Comparison of ENCODE assay signal across 8 mouse cellular contexts in genomic region chr19:25674056-25674420, GRCm38 (mm10). TPM values are rescaled to one million over a fixed set of nuclear protein-coding genes. Genes with fewer than 3 reads are reported as not detected.
DNase-seq lines count a peak whose midpoint lies in the region; ATAC-seq and TF ChIP-seq lines count a peak whose summit lies in the region.

No protein-coding gene starts in this region.

- no peaks in the 10 kb centered on the region for H3K36me3 ChIP-seq in heart, embryonic 10.5 days
- no peaks in the 10 kb centered on the region for H3K36me3 ChIP-seq in E14TG2a.4 (ENCODE audit: insufficient read depth, low read length)
- no peaks in the 10 kb centered on the region for H3K36me3 ChIP-seq in forebrain, embryonic 16.5 days (ENCODE audit: control insufficient read depth, insufficient read depth)
- H3K36me3 ChIP-seq in liver, embryonic 14.5 days (replicated peaks; ENCODE audit: control insufficient read depth, insufficient read depth, low read depth): no peaks in the 10 kb centered on the region

- DNase-seq in heart, embryonic 10.5 days (ENCODE audit: low spot score): no peak
- no peak for DNase-seq in heart, adult 18-20 months
- DNase-seq in liver, embryonic 14.5 days (ENCODE audit: low read depth in 3 of 3, low spot score in 3 of 3): no peak
- no peak for DNase-seq in ovary, postnatal 36 days (ENCODE audit: low spot score)
- no peak for DNase-seq in T-cell, adult 2 months (ENCODE audit: low spot score)
- no peak for DNase-seq in urinary bladder, postnatal 25 days (ENCODE audit: low spot score)

- H3K27me3 ChIP-seq in heart, embryonic 10.5 days (ENCODE audit: insufficient read depth, poor library complexity, severe bottlenecking): peaks cover 96% of the 10 kb centered on the region
- peaks cover 85% of the 10 kb centered on the region for H3K27me3 ChIP-seq in E14TG2a.4 (ENCODE audit: insufficient read depth, low read length)
- H3K27me3 ChIP-seq in forebrain, embryonic 16.5 days (replicated peaks; ENCODE audit: control insufficient read depth, insufficient read depth, low read length): peaks cover 82% of the 10 kb centered on the region
- peaks cover 78% of the 10 kb centered on the region for H3K27me3 ChIP-seq in liver, embryonic 14.5 days (ENCODE audit: control insufficient read depth, insufficient read depth, low read length)

- TF ChIP-seq EP300 in liver, embryonic 14.5 days (IDR thresholded peaks at IDR 0.05; ENCODE audit: low read depth): no peak

- peaks cover 18% of the 10 kb centered on the region for H3K4me1 ChIP-seq in heart, embryonic 10.5 days
- peaks cover 21% of the 10 kb centered on the region for H3K4me1 ChIP-seq in E14TG2a.4 (replicated peaks; ENCODE audit: low read depth, low read length)
- H3K4me1 ChIP-seq in forebrain, embryonic 16.5 days (replicated peaks; ENCODE audit: control insufficient read depth, insufficient read depth, low read length): peaks cover 27% of the 10 kb centered on the region
- H3K4me1 ChIP-seq in liver, embryonic 14.5 days (replicated peaks; ENCODE audit: control insufficient read depth in 2 of 2, insufficient read depth in 2 of 2, low read length in 1 of 2): 0 out of 4 replicates have a peak, but pooled peaks cover 0 to 4% of the 10 kb centered on the region in 2 experiments

- peak overlapping the region; percentile 72 for H3K4me2 ChIP-seq in forebrain, embryonic 16.5 days (ENCODE audit: low read length)
- H3K4me2 ChIP-seq in liver, embryonic 14.5 days (ENCODE audit: low read depth): peak overlapping the region; percentile 53

- H3K9me3 ChIP-seq in heart, embryonic 10.5 days: no peaks in the 10 kb centered on the region
- H3K9me3 ChIP-seq in E14TG2a.4 (ENCODE audit: low read length): peaks cover 21% of the 10 kb centered on the region
- no peaks in the 10 kb centered on the region for H3K9me3 ChIP-seq in forebrain, embryonic 16.5 days (ENCODE audit: control insufficient read depth, low read length)
- no peaks in the 10 kb centered on the region for H3K9me3 ChIP-seq in liver, embryonic 14.5 days (ENCODE audit: control insufficient read depth, low read length)

- H3K27ac ChIP-seq in heart, embryonic 10.5 days: no peak overlapping the region
- no peak overlapping the region for H3K27ac ChIP-seq in forebrain, embryonic 16.5 days (ENCODE audit: low read length)
- H3K27ac ChIP-seq in liver, embryonic 14.5 days: no peak overlapping the region

- H3K9ac ChIP-seq in forebrain, embryonic 16.5 days (replicated peaks; ENCODE audit: low read depth, low read length): no peak overlapping the region
- no peak overlapping the region for H3K9ac ChIP-seq in liver, embryonic 14.5 days (replicated peaks)

- 2% methylated on average over 15 of the region's 15 CpGs for WGBS in heart, embryonic 10.5 days
- under 1% methylated on average over 15 of the region's 15 CpGs for WGBS in forebrain, embryonic 16.5 days
- 2% methylated on average over 15 of the region's 15 CpGs for WGBS in liver, embryonic 14.5 days (ENCODE audit: insufficient replicate concordance)

- H3K4me3 ChIP-seq in heart, embryonic 10.5 days: peak overlapping the region; percentile 69
- peak overlapping the region; percentile 76 for H3K4me3 ChIP-seq in E14TG2a.4 (replicated peaks; ENCODE audit: low read length)
- peak overlapping the region; percentile 44 for H3K4me3 ChIP-seq in forebrain, embryonic 16.5 days (replicated peaks; ENCODE audit: low read length)
- peak overlapping the region; percentile 23 to 50 for H3K4me3 ChIP-seq in liver, embryonic 14.5 days (ENCODE audit: insufficient read depth in 1 of 2, low read depth in 2 of 2, low read length in 2 of 2)

- no peak for TF ChIP-seq CTCF in E14TG2a.4 (conservative IDR thresholded peaks at IDR 0.05; ENCODE audit: low read length)
- no peak for TF ChIP-seq CTCF in liver, embryonic 14.5 days (IDR thresholded peaks at IDR 0.05; ENCODE audit: low read depth)

- no peak for ATAC-seq in forebrain, embryonic 16.5 days
- no peak for ATAC-seq in liver, embryonic 14.5 days (ENCODE audit: insufficient read depth)

RNA-seq across cellular contexts. Expression of gene Dmrt2, which starts 1.8 kb away (rescaled TPM):
- 0.44 and 1.7 TPM in 2 replicates for polyA plus RNA-seq in heart, embryonic 10.5 days (2016; fragmentation: Nextera tagmentation; extraction: Ambion mirVana)
- under 1 TPM; 0.17 to 0.44 TPM for total RNA-seq in heart, adult 18-20 months (2021)
- polyA plus RNA-seq in forebrain, embryonic 16.5 days (2015; fragmentation: Nextera tagmentation; extraction: Ambion mirVana): 0.86 and 2.1 TPM in 2 replicates
- 0.18 and 0.35 TPM in 2 replicates for polyA plus RNA-seq in liver, embryonic 14.5 days (2012; rRNA removed)
- 0.27 and 0.57 TPM in 2 replicates for polyA plus RNA-seq in liver, embryonic 14.5 days (2014; fragmentation: Nextera tagmentation; extraction: Ambion mirVana)
